Mouse (Mus musculus) left cerebral cortex, postnatal 4 days (tissue): ENCODE data around the gene Prf1. TPM values are rescaled to one million over a fixed set of nuclear protein-coding genes. Genes with fewer than 3 reads are reported as not detected.

Experiments used
- DNase-seq: peaks from one replicate; pipeline ENCODE4 v3.0.0-alpha.2; 2022
- intact Hi-C: fragments of 180-260 bp; cut with DNase I; formaldehyde crosslinking; loops from one replicate; pipeline ENCODE4 v1.15.1; 2025
- total RNA-seq, 2 experiments: library from RNA; stranded (reverse); gene quantifications; 2 replicates each; pipeline ENCODE4 v1.2.3; 2021

The Prf1 gene
- total RNA-seq, 2 experiments from 2014 or later, result not detected

DNA sequence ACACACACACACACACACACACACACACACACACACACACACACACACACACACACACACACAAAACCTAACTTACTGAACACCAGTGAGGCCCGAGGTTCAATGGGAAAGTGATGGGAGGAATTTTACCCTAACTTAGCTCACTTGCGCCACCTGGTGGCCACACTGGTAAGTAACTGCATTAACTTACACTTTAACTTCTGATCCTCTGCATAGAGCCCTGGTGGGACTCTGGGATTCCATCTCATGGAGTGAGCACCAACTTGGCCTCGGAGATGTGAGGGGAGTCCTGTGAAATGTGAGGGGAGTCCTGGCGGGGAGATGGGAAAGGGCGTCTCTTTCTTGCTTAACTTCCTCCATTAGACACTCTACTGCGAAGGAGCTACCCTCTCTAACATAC lies 38.5 kb downstream of the Prf1 start:
- peak; percentile 90 for DNase-seq
- intact Hi-C loops, result loop anchor here (2.0 kb wide), 1 partner anchor 137 kb away; no protein-coding TSS in a partner anchor

DNA sequence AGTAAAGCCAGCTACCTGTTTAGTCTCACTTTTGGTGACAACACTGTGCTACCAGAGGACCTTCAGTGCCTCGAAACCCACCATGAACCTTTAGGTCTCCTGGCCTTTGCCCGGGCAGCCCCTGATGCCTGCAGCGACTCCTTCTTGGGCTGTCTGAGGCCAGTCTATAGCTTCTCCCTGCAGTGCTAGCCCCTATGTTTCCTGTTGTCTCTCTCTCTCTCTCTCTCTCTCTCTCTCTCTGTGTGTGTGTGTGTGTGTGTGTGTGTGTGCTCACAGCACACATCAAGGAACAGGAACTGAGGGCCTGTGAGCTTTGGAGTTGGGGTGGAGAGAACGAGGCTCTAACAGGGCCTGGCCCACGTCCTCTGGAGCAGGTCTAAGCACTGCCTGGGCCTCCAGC lies 39.0 kb downstream of the Prf1 start:
- intact Hi-C loops, result loop anchor here (2.0 kb wide), 1 partner anchor 138 kb away; no protein-coding TSS in a partner anchor
- no peak for DNase-seq

DNA sequence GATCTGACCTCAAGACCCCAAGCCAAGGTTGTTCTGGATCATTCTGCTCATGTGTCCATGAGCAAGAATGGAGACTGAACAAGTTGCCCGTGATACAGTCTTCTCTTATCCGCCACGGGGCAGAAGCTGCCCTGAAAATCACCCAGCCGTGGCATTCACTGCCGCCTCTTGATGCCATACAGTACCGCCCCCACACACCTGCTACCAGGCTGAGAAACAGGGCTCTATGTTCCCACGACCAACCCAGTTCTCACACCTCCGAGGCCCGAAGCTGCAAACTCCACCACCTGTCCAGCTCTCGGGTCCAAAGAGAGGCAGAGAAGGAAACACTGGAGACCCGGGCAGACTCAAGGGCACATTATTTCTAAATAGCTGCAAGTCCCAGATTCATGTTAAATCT lies 40.0 kb downstream of the Prf1 start:
- intact Hi-C loops, result loop anchor here (2.0 kb wide), 1 partner anchor 139 kb away; no protein-coding TSS in a partner anchor
- DNase-seq, result no peak

DNA sequence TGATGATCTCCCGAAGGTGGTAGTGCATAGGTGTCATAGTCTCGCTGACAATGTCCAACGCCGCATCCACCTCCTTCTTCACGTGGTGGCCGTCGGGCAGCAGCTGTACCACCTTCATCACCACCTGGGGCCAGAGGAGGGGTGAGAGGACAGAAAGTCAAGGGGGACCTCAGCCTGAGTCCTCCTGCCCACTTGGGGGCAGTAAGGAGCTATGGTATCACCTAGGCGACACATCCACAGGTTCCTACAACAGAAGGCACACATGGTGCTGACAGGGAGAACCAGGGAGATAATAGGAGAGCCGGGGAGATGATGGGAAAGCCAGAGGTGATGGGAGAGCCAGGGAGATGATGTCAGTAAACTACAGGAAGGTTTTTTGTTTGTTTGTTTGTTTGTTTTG lies 41.6 kb downstream of the Prf1 start:
- intact Hi-C loops, result no loop called here
- DNase-seq, result no peak

DNA sequence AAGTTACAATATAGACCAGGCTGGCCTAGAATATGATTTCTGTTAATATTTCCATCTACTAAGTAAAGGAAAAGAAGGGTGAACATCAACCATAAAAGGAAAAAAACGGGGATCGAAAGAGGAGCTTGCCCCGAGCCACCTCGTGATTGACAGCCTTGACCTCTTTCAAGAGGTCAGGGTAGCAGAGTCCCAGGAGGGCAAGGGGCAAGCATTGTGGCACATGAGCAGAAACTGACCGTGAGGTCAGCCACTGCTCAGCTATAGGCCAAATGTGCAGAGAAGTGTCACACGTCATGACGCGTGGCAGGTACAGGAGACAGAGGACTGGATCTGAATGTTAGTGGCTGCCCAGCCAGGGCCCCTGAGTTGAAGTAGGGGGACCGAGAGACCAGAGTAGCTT lies 42.6 kb downstream of the Prf1 start:
- intact Hi-C loops, result loop anchor here (5.0 to 10.0 kb wide), 2 partner anchors 57 to 315 kb away; no protein-coding TSS in a partner anchor
- DNase-seq, result no peak

DNA sequence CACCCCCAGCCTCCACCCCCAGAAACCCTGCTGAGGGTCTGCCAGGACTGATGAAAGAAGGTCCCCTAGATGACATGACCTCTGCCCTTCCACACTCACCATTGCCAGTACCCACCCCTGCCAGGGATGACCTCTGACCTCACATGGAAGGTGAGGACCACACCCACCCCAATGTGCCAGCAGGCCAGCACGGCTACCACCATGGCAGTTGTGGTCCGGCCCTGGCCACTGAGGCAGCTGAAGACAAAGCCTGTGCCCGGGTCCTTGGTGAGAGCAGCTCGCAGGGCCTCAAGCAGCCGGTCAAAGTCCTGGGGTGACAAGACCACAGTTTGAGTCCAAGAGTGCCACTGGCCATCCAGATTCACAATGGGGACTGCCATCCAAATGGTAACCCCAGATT lies 43.4 kb downstream of the Prf1 start:
- intact Hi-C loops, result loop anchor here (5.0 to 10.0 kb wide), 2 partner anchors 56 to 314 kb away; no protein-coding TSS in a partner anchor
- no peak for DNase-seq

DNA sequence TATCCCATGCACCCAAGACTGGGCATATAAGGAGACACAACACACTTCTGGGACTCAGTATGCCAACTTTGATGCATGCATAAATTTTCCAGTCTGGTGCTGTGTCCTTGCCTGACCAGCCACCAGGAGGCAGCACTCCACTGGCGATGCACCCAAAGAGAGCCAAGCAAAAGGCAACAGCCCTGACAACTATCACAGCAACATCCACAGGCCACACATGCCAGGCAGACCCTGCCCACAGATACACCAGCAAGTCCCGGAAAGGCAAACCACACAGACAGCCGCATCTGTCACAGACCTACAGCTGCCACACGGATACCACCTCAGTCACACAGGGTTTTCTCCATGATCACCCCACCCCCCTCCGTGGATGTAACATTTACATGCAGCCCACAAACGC lies 43.9 kb downstream of the Prf1 start:
- intact Hi-C loops, result loop anchor here (5.0 to 10.0 kb wide), 2 partner anchors 56 to 313 kb away; no protein-coding TSS in a partner anchor
- peak; percentile 85 for DNase-seq

DNA sequence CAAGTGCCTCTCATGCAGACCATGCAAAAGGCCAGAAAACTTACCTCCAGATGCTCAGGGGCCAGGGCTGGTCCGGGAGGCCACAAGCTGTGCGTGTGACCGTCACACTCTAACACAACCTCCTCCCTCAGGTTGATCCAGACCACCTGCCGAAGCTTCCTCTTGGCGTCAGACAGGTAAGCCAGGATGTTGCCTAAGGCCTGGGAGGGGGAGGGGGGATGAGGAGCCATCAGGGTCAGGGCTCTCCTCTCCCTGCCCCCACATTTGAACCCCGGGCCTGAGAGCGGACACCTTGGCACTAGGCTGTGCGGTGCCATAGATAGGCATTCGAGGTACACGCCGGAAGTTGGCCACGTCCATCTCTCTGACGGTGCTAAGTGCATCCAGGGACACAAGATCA lies 45.1 kb downstream of the Prf1 start:
- intact Hi-C loops, result loop anchor here (5.0 to 10.0 kb wide), 2 partner anchors 55 to 312 kb away; no protein-coding TSS in a partner anchor
- no peak for DNase-seq

DNA sequence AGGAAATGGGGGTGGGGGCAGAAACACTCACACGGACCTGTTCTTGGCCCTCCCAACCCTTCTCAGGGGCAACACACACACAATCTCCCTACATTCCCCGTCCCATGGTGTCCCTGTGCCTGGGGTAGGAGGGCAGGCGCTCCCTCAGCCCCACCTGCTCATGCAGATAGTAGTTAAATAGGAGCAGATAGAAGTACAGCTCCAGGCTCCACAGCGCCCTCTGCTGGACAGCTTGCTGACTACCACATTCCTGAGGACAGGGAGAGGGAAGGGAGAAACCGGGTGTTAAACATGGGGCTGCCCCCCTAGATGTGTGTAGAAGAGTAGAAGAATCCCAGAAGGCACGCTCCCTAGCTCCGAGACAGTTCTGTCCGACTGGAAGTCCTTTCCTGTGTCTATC lies 46.3 kb downstream of the Prf1 start:
- DNase-seq, result peak; percentile 70
- intact Hi-C loops, result loop anchor here (5.0 to 10.0 kb wide), 2 partner anchors 53 to 311 kb away; no protein-coding TSS in a partner anchor

DNA sequence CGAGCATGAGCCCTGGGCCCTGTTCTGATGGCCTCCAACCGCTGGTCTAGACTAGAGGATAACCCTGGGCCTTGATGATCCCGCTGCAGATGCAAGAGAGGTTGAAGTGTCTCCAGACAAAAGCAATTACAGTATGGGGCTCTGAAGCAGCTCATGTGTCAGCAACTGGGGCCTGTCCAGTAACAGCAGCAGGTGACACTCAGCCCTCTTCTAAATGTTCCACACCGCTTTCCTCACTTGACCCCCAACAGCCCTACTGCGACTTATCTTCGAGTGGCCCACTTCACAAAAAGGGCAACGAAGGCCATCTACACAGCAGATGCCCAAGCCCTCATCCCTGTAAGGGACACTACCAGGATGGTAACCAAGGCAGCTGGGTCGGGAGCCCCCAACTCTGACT lies 47.5 kb downstream of the Prf1 start:
- intact Hi-C loops, result loop anchor here (10.0 kb wide), 1 partner anchor 310 kb away; no protein-coding TSS in a partner anchor
- no peak for DNase-seq

DNA sequence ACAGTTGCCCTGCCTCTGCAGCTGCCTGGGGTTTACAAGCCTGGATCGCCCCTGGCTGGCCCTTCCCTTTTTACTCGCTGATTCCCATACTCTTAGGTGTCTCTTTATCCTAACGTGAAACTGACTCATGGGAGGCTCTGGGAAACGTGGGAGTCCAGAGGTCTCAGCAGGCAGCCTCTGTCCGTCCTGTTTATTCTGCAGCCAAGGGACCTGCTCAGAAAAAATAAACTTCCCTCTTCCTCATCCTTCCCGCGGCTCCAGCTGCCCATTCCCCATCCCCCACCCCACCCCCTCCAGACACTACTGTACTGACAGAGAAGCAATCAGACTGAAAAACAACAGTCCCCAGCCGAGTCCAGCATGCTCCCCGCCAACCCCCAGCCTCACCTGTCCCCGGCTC lies 48.7 kb downstream of the Prf1 start:
- no peak for DNase-seq
- intact Hi-C loops, result loop anchor here (10.0 kb wide), 1 partner anchor 308 kb away; no protein-coding TSS in a partner anchor

DNA sequence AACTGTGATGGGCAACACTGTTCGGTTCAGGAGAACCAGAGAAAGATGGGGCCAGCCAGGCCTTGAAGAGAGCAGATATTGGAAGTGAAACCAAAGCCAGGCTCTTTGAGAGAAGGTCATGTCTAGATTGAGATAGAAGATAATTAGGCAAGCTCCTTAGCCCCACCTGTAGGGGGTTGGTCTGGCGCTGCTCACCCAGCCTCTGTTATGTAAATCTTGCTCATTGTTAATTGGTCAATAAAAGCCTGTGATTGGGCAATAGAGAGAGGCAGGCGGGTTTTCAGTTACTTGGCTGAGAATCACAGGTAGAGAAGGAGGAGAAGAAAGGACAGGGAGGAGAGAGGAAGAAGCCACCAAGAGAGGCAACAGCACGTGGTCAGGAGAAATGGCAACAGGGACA lies 53.6 kb downstream of the Prf1 start:
- intact Hi-C loops, result no loop called here
- no peak for DNase-seq

Other genes with a start within 250 kb of the Prf1 start
- gene Pcbd1, start 208.5 kb upstream of the Prf1 start, total RNA-seq, result 10 to 100 TPM; 12.1 to 16.6 TPM
- 10 to 100 TPM; 40.0 to 43.1 TPM for gene Sgpl1, start 150.1 kb upstream of the Prf1 start, total RNA-seq
- gene Tbata, start 125.9 kb upstream of the Prf1 start, total RNA-seq, result under 1 TPM; 0.54 to 0.56 TPM
- gene Adamts14, start 24.4 kb upstream of the Prf1 start, total RNA-seq, result 1 to 10 TPM; 1.0 to 1.5 TPM
- gene Pald1, start 85.7 kb downstream of the Prf1 start, total RNA-seq, result 10 to 100 TPM; 22.8 to 25.8 TPM
- under 1 TPM in 1 of 2 experiments, not detected in 1; 0.18 TPM for gene Nodal, start 120.1 kb downstream of the Prf1 start, total RNA-seq
- 10 to 100 TPM; 68.6 to 71.7 TPM for gene Eif4ebp2, start 154.8 kb downstream of the Prf1 start, total RNA-seq
- gene Lrrc20, start 178.0 kb downstream of the Prf1 start, total RNA-seq, result 10 to 100 TPM; 20.0 to 22.1 TPM